Mouse (Mus musculus) bone marrow, adult 2 months (tissue): ENCODE results near the gene Itgb5.

ENCODE experiments used
- CTCF ChIP-seq: fragments of 200-500 bp; IDR thresholded peaks from 2 replicates; pipeline ENCODE4 v1.5.1; 2011; ENCODE audit warnings: low read length, control low read depth; ENCODE audit not compliant: control insufficient read depth, insufficient read depth
- POLR2A ChIP-seq: fragments of 200-500 bp; IDR thresholded peaks from 2 replicates; pipeline ENCODE4 v1.6.1; 2011; ENCODE audit warnings: low read depth, mild to moderate bottlenecking, control low read depth, low read length, borderline replicate concordance; ENCODE audit not compliant: control insufficient read depth

- TF ChIP-seq CTCF (no peak), POLR2A (no peak)
Measured at GRCm38 (mm10) chr16:33916473-33917251, 87.2 kb downstream of the Itgb5 start.
